In the genomic region with DNA sequence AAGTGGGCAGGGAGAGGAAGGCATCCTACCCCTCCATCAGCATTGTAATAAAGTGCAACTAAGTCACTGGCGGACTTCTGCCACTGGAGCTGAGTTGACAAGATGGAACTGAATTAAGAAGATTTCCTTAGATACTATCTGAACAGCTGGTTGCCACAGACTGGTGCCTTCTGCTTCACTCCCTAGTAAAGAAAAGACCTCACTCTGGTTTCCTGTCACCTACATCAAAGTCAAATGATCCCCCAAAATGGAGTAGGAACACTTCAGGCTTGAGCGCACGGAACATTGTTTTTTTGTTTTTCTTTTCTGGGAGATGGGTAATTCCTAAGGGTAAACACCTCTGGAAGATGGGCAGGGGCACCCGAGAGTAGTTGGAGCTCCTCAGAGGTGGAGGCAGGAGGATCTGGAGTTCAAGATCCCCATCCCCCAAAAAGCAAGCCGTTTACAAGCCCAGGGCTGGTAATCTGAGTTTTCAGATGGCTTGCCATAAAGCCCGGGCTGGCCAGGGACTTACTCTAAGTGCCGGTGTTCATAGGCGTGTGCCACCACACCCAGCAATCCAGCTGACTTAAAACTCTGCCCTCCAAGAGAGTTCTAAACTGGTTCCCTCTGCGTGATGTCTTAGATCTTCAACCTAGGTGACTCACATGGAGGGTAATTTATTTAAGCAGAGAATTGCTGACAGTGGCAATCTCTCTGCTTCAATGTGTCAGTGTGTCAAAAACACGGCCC, we compare ENCODE assay signal across 11 mouse cellular contexts. TPM values are rescaled to one million over a fixed set of nuclear protein-coding genes. Genes with fewer than 3 reads are reported as not detected.
A peak's percentile ranks its signal among the peaks of the same experiment; 100 is the strongest.
DNase-seq lines count a peak whose midpoint lies in the region; TF ChIP-seq lines count a peak whose summit lies in the region.
"Had no signal": no experiment of that assay in that cellular context is flagged by ENCODE, and none has a peak within 500 bp of the region (broad histone marks: within the 10 kb centered on the region; RNA-seq: fewer than 3 reads in every experiment).

No protein-coding gene starts in this region.

- 48% methylated on average over 10 of the region's 10 CpGs for WGBS in heart, adult 2 months
- WGBS in embryonic facial prominence, embryonic 10.5 days = 72% methylated on average over 10 of the region's 10 CpGs

- TF ChIP-seq POLR2A in heart, adult 2 months (IDR thresholded peaks at IDR 0.05; ENCODE audit: insufficient read depth, low read depth, low read length) = no peak

- H3K4me3 ChIP-seq in heart, adult 2 months = no peak overlapping the region
- no peak overlapping the region for H3K4me3 ChIP-seq in layer of hippocampus, adult 2 months
- no peak overlapping the region for H3K4me3 ChIP-seq in embryonic facial prominence, embryonic 10.5 days

- H3K79me2 ChIP-seq in heart, adult 2 months (replicated peaks; ENCODE audit: control insufficient read depth, insufficient read depth, low read length) = peaks cover 1% of the 10 kb centered on the region

- peaks cover 51% of the 10 kb centered on the region for H3K4me1 ChIP-seq in heart, adult 2 months (ENCODE audit: control insufficient read depth, insufficient read depth, low read length)
- H3K4me1 ChIP-seq in embryonic facial prominence, embryonic 10.5 days = peaks cover 80% of the 10 kb centered on the region

- intact Hi-C loops in heart, adult 2 months (cut with DNase I) = no loop called here

- DNase-seq in heart, adult 2 months = no peak
- DNase-seq in heart, adult 8-10 months (ENCODE audit: low spot score) = no peak
- no peak for DNase-seq in layer of hippocampus, adult 2 months (ENCODE audit: low spot score in 2 of 2)
- DNase-seq in layer of hippocampus, postnatal 14 days (ENCODE audit: low spot score in 2 of 2) = no peak
- peak; percentile 49 for DNase-seq in CD4-positive, CD25-positive, alpha-beta regulatory T cell, adult 2 months (ENCODE audit: low read depth, low spot score)
- DNase-seq in embryonic facial prominence, embryonic 10.5 days (ENCODE audit: low spot score) = no peak
- DNase-seq in layer of hippocampus, adult 8-10 months (ENCODE audit: low spot score in 2 of 2) = no peak
- no peak for DNase-seq in layer of hippocampus, postnatal 36 days
- DNase-seq: gastrocnemius, postnatal 10 days; kidney, postnatal 4 days; lung, postnatal 10 days had no signal

- TF ChIP-seq CTCF in heart, adult 2 months (IDR thresholded peaks at IDR 0.05) = no peak
- TF ChIP-seq CTCF in layer of hippocampus, adult 2 months (conservative IDR thresholded peaks at IDR 0.05) = no peak

- no peaks in the 10 kb centered on the region for H3K9me3 ChIP-seq in embryonic facial prominence, embryonic 10.5 days

- H3K9ac ChIP-seq in heart, adult 2 months (ENCODE audit: low read depth, low read length) = peak overlapping the region; percentile 23; the same call in 1 of the 2 replicates

- H3K36me3 ChIP-seq in heart, adult 2 months (ENCODE audit: control insufficient read depth, insufficient read depth, low read length) = peaks cover 14% of the 10 kb centered on the region
- H3K36me3 ChIP-seq in embryonic facial prominence, embryonic 10.5 days (replicated peaks) = peaks cover 20% of the 10 kb centered on the region

- no peak for TF ChIP-seq EP300 in heart, adult 2 months (IDR thresholded peaks at IDR 0.05; ENCODE audit: insufficient read depth, low read depth, low read length)

- no peaks in the 10 kb centered on the region for H3K27me3 ChIP-seq in heart, adult 2 months (ENCODE audit: control insufficient read depth, insufficient read depth, low read length)
- H3K27me3 ChIP-seq in embryonic facial prominence, embryonic 10.5 days (replicated peaks; ENCODE audit: low read depth, poor library complexity, severe bottlenecking) = no peaks in the 10 kb centered on the region

- peak overlapping the region; percentile 80 for H3K27ac ChIP-seq in heart, adult 2 months
- peak overlapping the region; percentile 67 for H3K27ac ChIP-seq in layer of hippocampus, adult 2 months
- peak overlapping the region; percentile 70; the same call in 1 of the 2 replicates for H3K27ac ChIP-seq in embryonic facial prominence, embryonic 10.5 days (replicated peaks)

RNA-seq across cellular contexts. Expression of a gene that starts 21.5 kb away (rescaled TPM):
- total RNA-seq in heart, adult 2 months (2021) = 10 to 100 TPM; 51.0 to 58.3 TPM
- 27.0 and 37.1 TPM in 2 replicates for polyA plus RNA-seq in heart, adult 2 months (2012; rRNA removed)
- 10 to 100 TPM; 38.6 to 50.6 (median 50.1) TPM for total RNA-seq in heart, adult 8-10 months (2022)
- 100 to 1,000 TPM; 147 to 158 TPM for total RNA-seq in layer of hippocampus, adult 2 months (2021)
- total RNA-seq in layer of hippocampus, postnatal 14 days (2021) = 100 to 1,000 TPM; 137 to 160 TPM
- polyA plus RNA-seq in embryonic facial prominence, embryonic 10.5 days (2016; fragmentation: Nextera tagmentation; extraction: Ambion mirVana) = 26.3 and 30.2 TPM in 2 replicates
- total RNA-seq in layer of hippocampus, adult 8-10 months (2022) = 100 to 1,000 TPM; 105 to 134 (median 117) TPM
- 100 to 1,000 TPM; 157 to 168 TPM for total RNA-seq in layer of hippocampus, postnatal 36 days (2021)
